Mouse (Mus musculus) testis, adult 2 months (tissue): ENCODE data around the gene Gm10409. TPM values are rescaled to one million over a fixed set of nuclear protein-coding genes. Genes with fewer than 3 reads are reported as not detected.
"Not testable (repeated sequence)": the region's sequence is repeated elsewhere in the genome, so short reads cannot be mapped to it uniquely, and the experiment has no call there.

Experiments
- H3K27ac ChIP-seq: fragments of 200-500 bp; 2 replicates; pipeline ENCODE4 v1.5.1; 2012; ENCODE audit warnings: low read depth, low read length; ENCODE audit not compliant: control insufficient read depth, insufficient read depth
- H3K27me3 ChIP-seq: fragments of 200-500 bp; 2 replicates; pipeline ENCODE4 v1.6.1; 2012; ENCODE audit warnings: mild to moderate bottlenecking, low read length, moderate library complexity; ENCODE audit not compliant: control insufficient read depth, insufficient read depth
- H3K36me3 ChIP-seq: fragments of 200-500 bp; 2 replicates; pipeline ENCODE4 v1.6.1; 2012; ENCODE audit warnings: mild to moderate bottlenecking, low read length; ENCODE audit not compliant: control insufficient read depth, insufficient read depth
- H3K4me1 ChIP-seq: fragments of 200-500 bp; 2 replicates; pipeline ENCODE4 v1.6.1; 2012; ENCODE audit warnings: low read length; ENCODE audit not compliant: control insufficient read depth, insufficient read depth
- H3K4me3 ChIP-seq: fragments of 200-500 bp; 2 replicates; pipeline ENCODE4 v1.5.1; 2012; ENCODE audit warnings: low read depth, mild to moderate bottlenecking, low read length, moderate library complexity, mixed read lengths; ENCODE audit not compliant: control insufficient read depth
- polyA plus RNA-seq: library from polyadenylated mRNA; depleted of rRNA; stranded (reverse); fragments of >200 nt; gene quantifications from 2 replicates; pipeline ENCODE4 v1.2.3, GENCODE M21; 2012; rRNA removed

The Gm10409 gene
- 0.57 and 0.65 TPM in 2 replicates for polyA plus RNA-seq

GRCm38 (mm10) chr14:3412314-3412713 is at the start of gene Gm10409:
Gene Gm10409 (plus strand): TSS chr14:3412614.
- not testable (repeated sequence) for H3K27ac ChIP-seq

GRCm38 (mm10) chr14:3394793-3395192 is 17.6 kb upstream of the Gm10409 start, which contains the start of gene Gm10413:
Gene Gm10413 (plus strand): TSS chr14:3395093.
- not testable (repeated sequence) for H3K27ac ChIP-seq, H3K4me3 ChIP-seq, H3K27me3 ChIP-seq, H3K4me1 ChIP-seq, H3K36me3 ChIP-seq

More at GRCm38 (mm10) chr14:3412314-3412713, at the start of gene Gm10409:
- not testable (repeated sequence) for H3K4me3 ChIP-seq, H3K36me3 ChIP-seq, H3K27me3 ChIP-seq, H3K4me1 ChIP-seq

GRCm38 (mm10) chr14:3427803-3428202 is 15.4 kb downstream of the Gm10409 start, which contains the start of gene Gm3005:
Gene Gm3005 (plus strand): TSS chr14:3428103.
- H3K4me1 ChIP-seq, H3K27me3 ChIP-seq, H3K36me3 ChIP-seq, H3K27ac ChIP-seq, H3K4me3 ChIP-seq: not testable (repeated sequence)

- H3K4me1 ChIP-seq, H3K4me3 ChIP-seq, H3K27ac ChIP-seq, H3K36me3 ChIP-seq, H3K27me3 ChIP-seq: not testable (repeated sequence)
Observed at GRCm38 (mm10) chr14:3449079-3449478, 36.7 kb downstream of the Gm10409 start, which contains the start of gene Gm10408. Gene Gm10408 (plus strand): TSS chr14:3449379.

Other genes starting within 250 kb of the Gm10409 start
- gene Gm5795, start 224.4 kb upstream of the Gm10409 start, polyA plus RNA-seq: 38.2 and 40.7 TPM in 2 replicates
- 0.41 and 0.78 TPM in 2 replicates for gene D830030K20Rik, start 204.1 kb upstream of the Gm10409 start, polyA plus RNA-seq
- 0.13 TPM in 1 of 2 replicates, not detected in the other for gene Gm2956, start 80.0 kb upstream of the Gm10409 start, polyA plus RNA-seq
- 6.7 and 7.3 TPM in 2 replicates for gene Gm10413, start 17.5 kb upstream of the Gm10409 start, polyA plus RNA-seq
- 1.5 and 1.7 TPM in 2 replicates for gene Gm3005, start 15.5 kb downstream of the Gm10409 start, polyA plus RNA-seq
- gene Gm10408, start 36.8 kb downstream of the Gm10409 start, polyA plus RNA-seq: 0.08 and 0.26 TPM in 2 replicates
- 6.7 and 7.3 TPM in 2 replicates for gene Gm3012, start 221.9 kb downstream of the Gm10409 start, polyA plus RNA-seq
- 0.57 and 0.65 TPM in 2 replicates for gene Gm3020, start 239.4 kb downstream of the Gm10409 start, polyA plus RNA-seq